Mouse (Mus musculus): ENCODE measurements around the gene Rps19bp1. TPM values are rescaled to one million over a fixed set of nuclear protein-coding genes. Genes with fewer than 3 reads are reported as not detected.

Rps19bp1 gene
- total RNA-seq, 2 experiments from 2014 or later, result 36.1 to 40.0 TPM

DNA sequence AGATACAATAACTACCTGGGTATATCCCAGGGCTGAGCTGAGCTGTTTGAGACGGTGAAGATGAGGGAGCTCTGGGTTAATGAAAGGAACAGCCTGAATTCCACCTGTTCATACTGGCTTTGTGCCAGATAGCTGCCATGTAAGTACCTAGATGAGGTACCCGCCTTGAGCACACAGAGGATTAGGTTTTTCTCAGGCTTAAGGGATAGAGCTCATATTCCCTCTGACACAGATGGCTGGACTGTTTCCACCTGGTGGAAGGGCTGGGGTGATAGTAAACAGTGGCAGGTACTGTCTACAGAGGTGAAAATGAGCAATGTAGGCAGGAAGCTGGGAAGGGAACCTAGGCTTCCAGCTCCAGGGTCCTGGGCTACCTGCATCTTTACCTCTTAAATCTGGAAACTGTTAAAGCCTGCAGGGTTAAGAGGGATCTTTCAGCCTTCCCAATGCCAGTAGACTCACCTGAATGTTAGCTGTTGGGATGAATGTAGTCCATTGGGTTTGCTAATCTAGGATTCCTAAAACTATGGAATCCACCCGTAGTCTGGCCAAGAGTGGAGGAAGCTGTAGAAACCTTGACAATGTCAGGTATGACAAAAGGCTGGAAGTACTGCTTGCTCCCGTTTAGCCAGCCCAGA is 6.4 kb downstream of the Rps19bp1 start:
- DNase-seq (ENCODE audit: low spot score in 2 of 2), result no peak

DNA sequence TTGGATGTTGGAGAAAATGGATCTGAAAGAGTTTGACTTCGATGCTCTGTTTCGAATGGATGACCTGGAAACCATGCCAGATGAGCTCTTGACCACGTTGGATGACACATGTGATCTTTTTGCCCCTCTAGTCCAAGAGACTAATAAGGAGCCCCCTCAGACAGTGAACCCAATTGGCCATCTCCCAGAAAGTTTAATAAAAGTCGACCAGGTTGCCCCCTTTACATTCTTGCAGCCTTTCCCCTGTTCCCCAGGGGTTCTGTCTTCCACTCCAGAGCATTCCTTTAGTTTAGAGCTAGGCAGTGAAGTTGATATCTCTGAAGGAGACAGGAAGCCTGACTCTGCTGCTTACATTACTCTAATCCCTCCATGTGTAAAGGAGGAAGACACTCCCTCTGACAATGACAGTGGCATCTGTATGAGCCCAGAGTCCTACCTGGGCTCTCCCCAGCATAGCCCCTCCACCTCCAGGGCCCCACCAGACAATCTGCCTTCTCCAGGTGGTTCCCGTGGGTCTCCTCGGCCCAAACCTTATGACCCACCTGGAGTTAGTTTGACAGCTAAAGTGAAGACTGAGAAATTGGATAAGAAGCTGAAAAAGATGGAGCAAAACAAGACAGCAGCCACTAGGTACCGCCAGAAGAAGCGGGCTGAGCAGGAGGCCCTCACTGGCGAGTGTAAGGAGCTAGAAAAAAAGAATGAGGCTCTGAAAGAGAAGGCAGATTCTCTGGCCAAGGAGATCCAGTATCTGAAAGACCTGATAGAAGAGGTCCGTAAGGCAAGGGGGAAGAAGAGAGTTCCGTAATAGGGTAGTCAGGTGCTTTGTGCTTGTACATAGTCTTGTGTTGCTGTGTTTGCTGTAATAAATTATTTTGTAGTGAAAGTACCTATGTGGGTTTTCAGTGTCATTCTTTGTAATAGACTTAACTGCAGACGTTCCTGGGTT is 7.2 kb downstream of the Rps19bp1 start:
- no peak for DNase-seq (ENCODE audit: low spot score in 2 of 2)

DNA sequence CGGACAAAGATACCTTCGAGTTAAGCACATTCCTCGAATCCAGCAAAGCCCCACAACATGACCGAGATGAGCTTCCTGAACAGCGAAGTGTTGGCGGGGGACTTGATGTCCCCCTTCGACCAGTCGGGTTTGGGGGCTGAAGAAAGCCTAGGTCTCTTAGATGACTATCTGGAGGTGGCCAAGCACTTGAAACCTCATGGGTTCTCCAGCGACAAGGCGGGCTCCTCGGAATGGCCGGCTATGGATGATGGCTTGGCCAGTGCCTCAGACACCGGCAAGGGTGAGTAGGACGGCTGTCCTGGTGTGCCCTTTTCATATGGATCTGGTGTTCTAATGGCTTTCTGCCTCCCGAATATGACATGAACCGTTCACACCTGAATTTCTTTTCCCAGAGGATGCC is 7.9 kb downstream of the Rps19bp1 start:
- DNase-seq (ENCODE audit: low spot score in 2 of 2), result no peak

DNA sequence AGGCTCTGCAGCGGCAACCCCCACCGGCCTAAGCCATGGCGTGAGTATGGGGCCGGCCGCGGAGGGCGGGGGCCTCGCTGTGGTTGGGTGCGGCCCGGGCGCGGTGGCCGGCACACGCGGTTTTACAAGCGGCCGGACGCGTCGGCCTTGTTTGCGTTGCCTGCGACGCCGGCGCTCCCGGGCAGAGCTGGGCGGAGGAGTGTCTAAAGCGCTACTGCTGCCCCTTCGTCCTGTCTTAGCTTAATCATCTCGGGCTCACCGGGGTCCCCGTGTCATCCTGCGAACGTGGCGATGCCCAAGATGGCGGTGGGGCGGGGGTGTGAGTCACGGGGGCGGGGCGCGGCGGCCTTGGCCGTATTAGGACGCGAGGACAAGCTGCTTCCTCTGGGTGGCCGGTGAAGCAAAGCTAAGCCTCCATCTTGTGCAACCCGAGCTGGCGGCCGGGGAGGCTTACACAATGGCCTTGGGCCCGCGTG is 8.4 kb downstream of the Rps19bp1 start:
- peak in 1 of 2 experiments; percentile 64 for DNase-seq (ENCODE audit: low spot score in 2 of 2)

DNA sequence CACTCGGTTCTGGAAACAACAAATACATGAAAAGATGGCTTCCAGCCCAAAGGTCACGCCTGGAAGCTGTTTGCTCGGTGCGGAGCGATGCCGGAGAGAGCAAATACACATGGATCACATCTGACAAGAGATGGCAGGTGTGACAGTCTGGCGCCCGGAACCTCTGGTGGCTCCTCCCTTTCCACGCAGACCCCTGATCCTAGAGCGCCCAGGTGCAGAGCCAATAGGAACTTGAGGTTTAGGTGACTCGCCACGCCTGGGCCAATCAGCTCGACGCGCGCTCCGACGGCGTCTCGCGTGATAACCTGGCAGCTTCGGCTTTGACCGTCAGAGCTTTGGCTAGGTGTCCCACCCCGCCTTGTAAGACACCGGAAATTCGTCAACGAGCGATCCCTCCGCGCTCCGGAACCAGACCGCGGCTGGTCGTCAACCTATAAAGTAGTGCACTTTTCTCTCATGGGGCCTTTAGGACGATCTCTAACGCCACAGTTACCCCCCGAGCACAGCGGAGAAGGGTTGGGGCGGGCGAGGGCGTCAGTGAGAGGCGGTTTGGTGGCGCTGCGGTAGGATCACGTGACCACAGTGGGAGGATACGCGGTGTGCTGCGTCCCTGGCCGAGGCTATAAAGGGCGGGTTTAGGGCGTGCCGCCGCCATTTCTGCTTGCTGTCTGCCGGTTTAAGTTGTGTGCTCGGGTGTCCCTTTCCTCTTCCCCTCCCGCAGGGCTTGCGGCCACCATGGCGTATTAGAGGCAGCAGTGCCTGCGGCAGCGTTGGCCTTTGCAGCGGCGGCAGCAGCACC is 9.1 kb downstream of the Rps19bp1 start, which contains the start of gene Atf4:
Atf4 (plus strand) TSS at position 338 of the 799 bp plus-strand sequence.
- DNase-seq (ENCODE audit: low spot score in 2 of 2), result peak; percentile 99

DNA sequence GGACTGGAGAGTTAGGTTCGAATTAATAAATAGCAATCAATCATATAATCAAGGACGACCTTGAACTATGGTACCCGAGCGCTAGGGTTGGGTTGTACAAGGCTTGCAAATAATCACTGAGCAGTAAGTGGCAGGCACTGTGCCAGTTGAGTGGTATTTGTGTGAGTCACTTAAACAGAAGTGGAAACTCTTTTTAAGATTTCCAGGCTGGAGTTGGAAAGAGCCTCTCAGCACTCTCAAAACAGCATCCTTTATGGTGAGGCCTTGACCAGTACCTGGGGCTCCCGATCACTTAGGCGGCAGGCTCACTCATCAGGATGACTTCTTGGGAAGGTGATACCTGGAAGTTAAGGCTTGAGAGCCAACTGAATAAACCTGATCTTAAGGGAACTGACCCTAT is 9.9 kb downstream of the Rps19bp1 start:
- peak in 1 of 2 experiments; percentile 50 for DNase-seq (ENCODE audit: low spot score in 2 of 2)

DNA sequence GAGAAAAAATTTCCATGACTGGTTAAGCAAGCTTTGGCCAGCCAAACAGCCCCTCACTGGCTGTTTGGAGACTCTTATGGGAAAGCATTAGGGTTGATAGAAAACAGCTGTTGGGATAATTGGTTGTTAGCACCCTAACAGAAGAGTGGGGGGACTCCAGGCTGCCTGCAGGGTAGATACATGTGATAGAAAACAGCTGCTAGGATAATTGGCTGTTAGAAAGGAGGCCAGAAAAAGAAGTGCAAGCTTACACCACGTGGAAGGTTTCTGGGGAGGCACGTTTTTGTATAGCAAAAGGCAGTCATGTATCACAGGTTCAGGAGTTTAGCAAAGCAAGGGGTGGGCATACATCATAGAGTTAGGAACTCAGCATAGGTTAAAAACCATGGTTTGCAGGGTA is 10.6 kb downstream of the Rps19bp1 start:
- no peak for DNase-seq (ENCODE audit: low spot score in 2 of 2)

DNA sequence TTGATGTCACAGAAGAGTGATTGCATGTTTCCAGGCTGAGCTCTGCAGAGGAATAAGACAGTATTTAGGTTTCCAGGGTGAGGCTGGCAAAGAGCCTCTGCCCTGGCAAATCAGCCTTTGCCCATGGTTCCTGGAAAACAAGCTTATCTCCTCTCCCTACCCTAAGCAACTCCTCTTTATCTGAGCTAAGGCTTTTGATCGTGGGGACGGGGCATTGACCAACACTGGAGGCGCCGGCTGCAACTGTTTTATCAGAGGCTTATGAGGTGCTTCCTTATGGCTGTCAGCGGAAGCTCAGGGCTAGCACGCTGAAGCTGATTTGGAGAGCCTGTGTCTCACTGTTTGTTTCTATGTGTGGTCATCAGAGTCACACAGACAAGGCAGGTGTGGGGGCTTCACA is 13.5 kb downstream of the Rps19bp1 start:
- DNase-seq (ENCODE audit: low spot score in 2 of 2), result no peak

DNA sequence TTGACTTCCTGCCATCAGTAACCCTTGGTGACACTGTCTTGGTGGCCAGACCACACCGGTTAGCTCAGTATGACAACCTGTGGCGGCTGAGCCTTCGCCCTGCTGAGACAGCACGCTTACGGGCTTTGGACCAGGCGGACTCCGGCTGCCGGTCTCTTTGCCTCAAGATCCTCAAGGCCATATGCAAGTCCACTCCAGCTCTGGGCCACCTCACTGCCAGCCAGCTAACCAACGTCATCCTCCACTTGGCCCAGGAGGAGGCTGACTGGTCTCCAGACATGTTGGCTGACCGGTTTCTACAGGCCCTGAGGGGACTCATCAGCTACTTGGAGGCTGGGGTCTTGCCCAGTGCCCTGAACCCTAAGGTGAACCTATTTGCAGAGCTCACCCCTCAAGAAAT is 14.4 kb downstream of the Rps19bp1 start:
- DNase-seq (ENCODE audit: low spot score in 2 of 2), result no peak

DNA sequence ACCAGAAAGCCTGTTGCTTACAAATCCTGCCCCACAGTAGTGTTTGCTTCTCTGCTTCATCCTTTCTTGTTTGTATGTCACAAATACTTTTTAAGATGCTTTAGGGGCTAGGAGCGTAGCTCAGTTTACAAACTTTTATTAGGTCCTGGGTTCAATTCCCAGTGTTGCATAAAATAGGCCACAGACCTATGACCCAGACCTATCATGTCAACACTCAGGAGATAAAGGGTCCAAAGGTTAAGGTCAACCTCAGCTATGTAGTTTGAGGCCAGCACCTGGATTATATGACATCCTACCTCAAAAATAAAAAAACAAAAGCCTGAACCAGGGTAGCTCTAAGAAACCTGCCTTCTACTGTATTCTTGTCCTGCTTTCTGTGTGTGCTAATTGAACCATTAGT is 15.5 kb downstream of the Rps19bp1 start:
- DNase-seq (ENCODE audit: low spot score in 2 of 2), result no peak

DNA sequence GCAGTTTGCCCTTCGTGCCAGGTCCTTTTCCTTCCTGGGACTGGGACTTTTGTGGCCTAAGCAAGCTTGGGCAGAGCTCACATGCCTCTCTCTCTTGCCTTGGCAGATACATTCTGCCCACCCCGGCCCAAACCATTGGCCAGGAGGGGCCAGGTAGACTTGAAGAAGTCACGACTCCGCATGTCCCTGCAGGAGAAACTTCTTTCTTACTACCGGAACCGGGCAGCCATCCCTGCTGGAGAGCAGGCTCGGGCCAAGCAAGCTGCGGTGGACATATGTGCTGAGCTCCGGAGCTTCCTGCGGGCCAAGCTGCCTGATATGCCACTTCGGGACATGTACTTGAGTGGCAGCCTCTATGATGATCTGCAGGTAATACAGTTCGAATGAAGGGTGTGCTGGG is 16.0 kb downstream of the Rps19bp1 start:
- no peak for DNase-seq (ENCODE audit: low spot score in 2 of 2)

DNA sequence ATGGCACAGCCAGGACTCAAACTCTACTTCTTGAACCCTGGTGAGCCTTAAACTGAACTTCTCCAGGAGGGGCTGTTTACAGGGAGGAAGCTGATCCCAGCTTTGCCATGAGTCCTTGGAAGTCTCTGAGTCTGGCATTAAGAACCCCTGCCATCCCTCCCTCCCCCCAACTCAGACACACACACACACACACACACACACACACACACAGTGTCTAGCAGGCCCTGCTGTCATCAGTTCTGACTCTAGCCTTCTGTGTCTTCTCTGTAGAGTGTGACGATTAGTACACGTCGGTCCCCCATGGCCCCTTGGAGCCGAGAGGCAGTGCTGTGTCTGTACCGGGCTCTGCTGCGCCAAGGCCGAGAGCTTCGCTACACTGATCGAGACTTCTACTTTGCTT is 28.6 kb downstream of the Rps19bp1 start, which contains the start of gene AC140267.1:
AC140267.1 (plus strand) TSS at position 301 of the 400 bp plus-strand sequence.
- no peak for DNase-seq (ENCODE audit: low spot score in 2 of 2)

DNA sequence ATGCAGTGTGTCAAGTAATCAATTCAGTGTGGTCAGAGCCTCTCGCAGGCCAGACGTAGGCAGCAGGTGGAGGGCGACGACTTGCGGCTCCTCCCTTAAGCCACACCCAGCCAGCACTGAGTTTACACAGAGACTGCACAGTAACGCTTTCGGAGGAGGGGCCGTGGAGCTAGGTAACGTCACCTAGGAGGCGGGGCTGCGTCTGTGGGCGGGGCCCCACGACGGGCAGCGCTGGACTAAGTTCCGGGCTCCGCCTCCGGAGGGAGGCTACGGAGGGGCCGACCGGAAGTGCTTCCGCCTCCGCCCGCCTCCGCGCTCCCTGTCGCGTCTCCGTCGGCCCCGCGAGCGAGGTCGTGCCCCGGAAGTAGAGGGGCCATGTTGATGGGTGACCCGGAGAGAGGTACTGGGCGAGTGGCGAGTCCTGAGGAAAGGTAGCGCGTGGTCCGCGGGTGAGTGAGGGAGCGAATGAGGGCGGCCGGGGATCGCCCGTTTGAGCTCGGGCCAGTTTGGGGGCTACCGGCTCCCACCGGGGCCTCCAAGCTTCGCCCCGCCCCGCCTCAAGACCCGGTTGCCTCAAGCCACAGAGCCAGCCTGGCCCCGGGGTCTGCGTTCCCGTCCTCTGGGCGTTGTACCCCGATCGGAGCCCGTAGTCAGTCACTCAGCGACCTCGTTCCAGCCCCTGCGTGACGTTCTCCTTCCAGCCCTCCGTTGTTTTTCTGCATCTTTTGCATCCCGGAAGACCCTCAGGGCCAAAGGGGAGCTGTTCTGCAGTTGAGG is 30.2 kb downstream of the Rps19bp1 start, which contains the start of gene Mief1:
Mief1 (plus strand) TSS at position 286 of the 777 bp plus-strand sequence.
- peak; percentile 95 to 98 for DNase-seq (ENCODE audit: low spot score in 2 of 2)

DNA sequence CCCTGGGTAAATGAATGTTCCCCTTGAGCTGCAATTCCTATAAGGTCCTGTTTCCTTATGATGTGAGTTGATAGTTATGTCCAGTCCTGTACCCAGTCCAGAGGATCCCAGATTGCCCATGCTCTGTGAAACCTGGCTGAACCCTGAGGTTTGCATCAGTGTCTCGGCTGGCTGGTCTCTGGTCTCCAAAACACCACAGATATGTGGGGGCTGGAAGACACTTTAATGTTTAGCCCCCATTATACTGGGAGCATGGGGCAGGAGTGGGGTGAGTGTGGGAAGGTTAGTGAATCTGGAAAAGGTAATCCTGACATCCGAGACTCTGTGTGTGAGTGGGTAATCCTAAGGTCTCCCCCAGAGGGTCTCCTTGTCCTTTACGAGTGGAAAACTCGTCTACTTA is 31.1 kb downstream of the Rps19bp1 start:
- DNase-seq (ENCODE audit: low spot score in 2 of 2), result no peak

DNA sequence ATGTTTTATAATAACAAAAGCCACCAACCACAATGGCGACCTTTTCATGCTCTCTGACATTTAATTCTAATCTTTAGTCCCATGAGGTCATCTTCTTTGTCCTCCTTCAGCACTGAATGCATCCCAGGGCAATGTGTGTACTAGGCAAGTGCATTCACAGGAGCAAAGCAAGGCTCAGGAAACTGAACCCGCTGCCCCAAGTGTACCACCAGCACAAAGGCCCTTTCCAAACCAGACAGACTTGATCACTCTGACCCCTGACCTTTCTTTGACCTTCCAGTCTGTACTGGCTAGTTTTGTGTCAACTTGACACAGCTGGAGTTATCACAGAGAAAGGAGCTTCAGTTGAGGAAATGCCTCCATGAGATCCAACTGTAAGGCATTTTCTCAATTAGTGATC is 31.8 kb downstream of the Rps19bp1 start:
- DNase-seq (ENCODE audit: low spot score in 2 of 2), result no peak

DNA sequence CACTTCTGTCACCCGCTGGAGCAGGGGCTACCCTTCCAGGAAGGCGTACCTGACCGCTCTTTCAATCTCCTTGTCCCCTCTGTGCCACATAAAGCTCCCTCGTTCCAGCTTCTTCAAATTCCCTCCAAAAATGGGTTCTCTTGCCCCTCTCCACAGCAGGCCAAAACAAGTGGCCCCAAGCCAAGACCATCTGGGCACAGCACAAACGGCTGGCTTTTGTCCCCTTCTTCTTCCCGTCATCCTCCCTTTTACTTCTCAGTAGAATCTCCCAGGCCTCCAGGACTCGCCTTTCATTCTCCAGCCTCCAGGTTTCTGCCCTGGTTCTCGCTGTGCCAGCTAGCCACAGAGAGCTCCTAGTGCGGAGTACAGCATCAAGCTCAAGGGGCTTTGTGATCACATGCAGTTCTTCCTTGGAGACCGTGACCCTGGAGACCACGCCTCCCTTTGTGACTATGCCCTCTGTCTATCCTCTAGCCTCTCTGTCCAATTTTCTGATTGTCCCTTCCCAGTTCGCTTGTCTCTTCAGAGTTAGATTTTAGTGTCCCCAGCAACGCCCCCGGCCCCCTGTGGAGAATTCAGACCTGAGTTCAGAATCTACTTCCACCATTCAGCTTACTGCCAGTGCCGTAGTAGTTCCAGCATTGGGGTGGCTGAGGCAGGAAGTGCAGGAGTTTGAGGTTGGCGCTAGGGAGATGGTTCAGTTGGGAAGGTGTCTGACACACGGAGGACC is 35.9 kb downstream of the Rps19bp1 start:
- DNase-seq (ENCODE audit: low spot score in 2 of 2), result no peak

DNA sequence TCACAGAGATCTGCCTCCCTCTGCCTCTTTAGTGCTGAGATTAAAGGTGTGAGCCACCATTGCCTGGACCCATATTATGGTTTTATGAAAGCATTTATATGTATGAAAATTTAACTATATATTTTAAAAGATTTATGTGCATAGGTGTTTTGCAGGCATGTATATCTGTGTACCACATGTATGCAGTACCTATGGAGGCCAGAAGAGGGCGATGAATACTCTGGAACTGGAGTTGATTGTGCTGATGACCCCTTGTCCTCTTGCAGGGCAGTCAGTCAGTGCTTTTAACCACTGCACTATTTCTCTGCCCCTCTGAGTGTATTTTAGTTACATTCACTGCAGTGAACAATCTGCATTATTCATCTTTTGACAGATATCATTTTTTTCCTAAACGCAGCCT is 38.3 kb downstream of the Rps19bp1 start:
- DNase-seq (ENCODE audit: low spot score in 2 of 2), result peak in 1 of 2 experiments; percentile 65

DNA sequence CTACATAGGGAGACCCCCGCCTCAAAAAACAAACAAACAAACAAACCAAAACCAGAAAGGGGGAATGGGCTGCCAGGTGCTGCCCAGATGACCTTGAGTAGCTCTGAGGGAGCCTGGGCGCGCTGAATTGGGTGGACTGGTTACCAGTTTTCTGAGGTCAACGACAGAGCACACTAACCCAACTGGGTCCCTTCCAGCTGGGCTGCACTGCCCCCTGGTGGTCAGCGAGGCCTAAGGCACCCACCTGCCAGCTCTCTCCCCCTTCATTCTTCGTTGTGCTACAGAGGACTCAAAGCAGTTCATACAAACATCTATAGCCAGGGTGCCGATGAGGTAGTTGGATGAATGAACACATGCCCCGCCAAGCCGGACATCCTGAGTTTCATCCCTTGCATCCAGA is 38.9 kb downstream of the Rps19bp1 start:
- peak in 1 of 2 experiments; percentile 51 for DNase-seq (ENCODE audit: low spot score in 2 of 2)

DNA sequence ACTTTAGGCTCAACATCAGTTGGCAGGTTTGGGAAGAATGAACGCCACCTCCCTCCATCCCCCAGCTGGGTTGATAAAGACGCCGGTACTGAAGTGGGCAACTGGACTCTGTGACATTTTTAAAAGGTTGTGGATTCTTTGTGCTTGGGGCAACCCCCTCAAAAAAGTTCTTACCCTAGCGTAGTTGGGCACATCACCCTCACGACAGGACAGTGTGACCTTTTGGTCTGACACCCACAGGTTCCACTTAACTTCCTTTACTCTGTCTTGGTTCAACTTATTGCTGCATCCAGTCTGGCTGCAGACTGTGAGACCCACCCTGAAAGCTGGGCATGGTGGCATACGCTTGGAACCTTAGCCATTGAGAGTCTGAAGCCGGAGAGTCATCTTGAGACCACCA is 40.4 kb downstream of the Rps19bp1 start:
- DNase-seq (ENCODE audit: low spot score in 2 of 2), result no peak

DNA sequence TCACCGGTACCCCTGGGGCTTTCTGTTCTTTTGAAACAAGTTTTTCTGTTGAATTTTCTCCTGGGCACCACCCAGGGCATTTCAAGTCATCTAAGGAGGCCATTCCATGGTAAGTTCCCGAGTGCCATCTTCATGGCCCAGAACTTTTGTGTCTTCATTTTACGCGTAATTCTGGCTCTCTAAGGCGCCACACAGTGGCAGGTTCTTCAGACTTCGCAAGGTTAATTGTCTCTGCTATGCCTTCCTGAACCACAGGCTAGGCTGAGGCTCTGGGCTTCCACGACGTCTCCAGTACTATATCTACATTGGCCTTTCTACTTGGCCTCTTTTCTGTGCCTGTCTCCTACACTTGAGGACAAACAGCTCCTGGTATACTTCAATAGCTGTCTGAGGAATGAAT is 43.1 kb downstream of the Rps19bp1 start:
- no peak for DNase-seq (ENCODE audit: low spot score in 2 of 2)
